Mouse (Mus musculus): ENCODE data around the gene Myt1l.
A peak's percentile ranks its signal among the peaks of the same experiment; 100 is the strongest.

The Myt1l gene

DNA sequence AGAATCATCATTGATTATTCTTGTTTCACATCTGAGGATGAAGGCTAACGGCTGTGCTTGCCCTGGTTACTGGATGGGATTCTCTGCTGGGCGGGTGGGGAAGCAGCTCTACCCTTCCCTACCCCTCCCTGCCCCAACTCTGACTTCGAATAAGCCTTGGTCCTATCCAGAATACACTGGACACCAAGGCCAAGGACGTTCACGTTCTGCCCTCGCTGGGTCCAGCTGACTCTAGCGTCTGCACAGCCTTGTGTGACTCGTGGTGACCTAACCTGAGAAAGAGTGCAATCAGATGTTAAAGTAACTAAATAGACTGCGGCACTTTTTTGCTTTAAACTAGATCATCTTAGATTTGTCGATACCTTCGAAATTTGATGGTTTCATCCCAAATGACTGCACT lies 393.3 kb downstream of the Myt1l start:
- DNase-seq, result no peak

DNA sequence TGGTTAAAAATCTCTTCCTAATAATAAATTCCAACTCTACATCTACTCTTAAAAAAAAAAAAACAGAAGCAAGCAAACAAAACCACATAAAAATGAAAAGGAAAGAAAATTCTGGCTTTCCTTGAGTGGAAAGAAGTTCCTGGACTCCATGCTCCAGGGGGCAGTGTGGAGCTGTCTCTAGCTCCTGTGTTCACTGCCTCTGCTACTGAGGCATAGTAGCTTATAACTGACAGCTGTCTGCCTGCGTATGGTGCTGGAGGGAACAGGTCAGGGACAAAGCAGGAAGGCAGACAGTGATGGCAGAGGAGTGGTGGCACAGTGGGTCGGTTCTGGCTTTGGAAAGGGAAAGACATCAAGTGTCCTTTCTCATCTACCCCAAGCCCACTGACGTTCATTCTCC lies 398.7 kb downstream of the Myt1l start:
- DNase-seq, result peak; percentile 64

DNA sequence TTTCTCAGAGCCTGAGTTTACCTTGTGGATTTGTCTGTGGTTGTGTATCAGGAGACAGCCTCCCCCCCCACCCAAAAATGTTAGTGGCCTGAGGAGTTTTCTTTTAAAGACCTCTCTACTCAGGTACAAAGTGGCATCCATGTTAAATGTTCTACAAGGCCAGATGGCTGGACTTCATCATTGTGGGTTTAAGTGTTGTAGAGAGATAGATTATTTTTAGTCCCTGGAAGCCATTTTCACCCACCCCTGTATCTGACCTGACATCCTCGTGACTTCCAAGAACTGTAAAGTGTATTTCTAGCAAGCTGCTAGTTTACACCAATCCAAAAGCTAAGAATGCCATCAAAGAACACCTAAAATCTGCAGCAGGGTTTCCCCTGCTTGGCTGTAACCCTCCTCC lies 402.4 kb downstream of the Myt1l start:
- no peak for DNase-seq

DNA sequence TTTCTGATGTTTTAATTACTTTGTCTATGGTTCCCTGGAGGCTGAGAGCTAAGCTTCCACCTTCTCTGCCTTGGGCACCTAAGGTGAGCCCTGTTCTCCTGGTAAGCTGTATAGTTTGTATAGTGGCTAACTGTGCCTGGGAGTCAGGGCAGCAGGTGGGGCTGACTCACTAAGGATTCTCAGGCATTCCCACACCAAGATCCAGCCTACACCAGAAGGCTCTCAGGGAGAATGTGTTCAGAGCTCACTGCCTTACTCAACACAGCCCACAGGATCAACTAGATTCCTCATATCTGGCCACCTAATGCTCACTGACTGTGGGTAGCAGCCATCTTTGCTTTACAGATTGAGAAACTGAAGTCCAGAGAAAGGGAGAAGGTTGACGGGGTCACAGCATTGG lies 404.8 kb downstream of the Myt1l start:
- DNase-seq, result no peak

DNA sequence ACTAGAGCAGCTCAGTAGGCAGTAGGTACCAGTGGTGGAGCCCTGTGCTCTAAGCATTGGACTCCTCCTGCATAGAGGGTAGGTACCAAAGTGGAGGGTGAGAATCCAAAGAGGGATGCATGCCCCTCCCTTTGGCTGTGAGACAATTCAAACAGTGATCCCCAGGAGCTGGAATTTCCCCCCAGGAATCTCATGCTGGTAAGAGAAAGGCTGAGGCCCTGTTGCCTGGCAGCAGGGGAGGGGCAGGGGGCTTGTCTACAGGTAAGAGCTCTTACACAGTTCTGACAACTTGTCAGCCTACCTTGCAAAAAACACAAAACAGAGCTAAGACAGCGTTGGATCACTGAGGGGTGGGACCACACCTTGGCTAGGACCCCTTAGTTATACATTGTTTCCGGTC lies 405.3 kb downstream of the Myt1l start:
- no peak for DNase-seq

DNA sequence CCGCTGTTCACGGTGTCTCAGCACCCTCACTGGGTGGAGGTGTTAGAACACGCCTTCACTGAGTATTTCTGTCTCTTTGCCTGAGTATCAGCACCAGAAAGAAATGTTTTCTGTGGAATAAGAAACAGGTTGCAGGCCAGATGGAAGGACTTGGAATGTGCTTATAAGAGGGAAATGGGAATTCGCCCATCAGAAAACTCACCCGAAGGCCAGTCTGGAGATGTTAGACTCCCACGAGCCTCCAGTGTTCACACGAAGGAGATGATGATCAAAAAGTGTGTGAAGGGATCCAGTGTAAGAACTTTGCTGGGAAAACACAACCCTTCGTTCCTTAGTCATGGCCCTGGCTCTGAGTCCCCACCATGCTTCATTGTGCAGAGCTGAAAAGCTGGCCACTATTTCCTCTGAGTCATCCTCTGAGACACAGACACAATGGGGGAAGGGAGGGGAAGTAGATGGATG lies 406.0 kb downstream of the Myt1l start:
- DNase-seq, result no peak

DNA sequence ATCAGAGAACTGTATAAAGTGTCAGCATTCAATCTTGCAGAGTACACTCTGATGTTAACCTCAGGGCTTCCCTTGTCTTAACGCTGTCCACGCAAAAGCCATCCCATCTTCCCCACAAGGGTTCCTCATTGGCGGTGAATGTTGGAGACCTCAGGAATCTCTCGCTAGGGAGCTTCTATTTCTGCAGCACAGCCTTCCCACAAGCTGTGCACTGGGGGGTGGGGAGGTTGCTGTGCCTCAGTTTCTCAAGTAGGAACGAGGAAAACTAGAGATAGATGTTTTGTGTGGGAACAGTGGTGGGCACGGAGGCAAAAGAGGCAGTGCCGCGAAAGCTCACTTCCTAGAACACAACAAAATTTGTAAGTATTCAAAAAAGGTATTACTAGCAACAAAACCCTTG lies 409.1 kb downstream of the Myt1l start, which contains the start of gene Pxdn:
Gene Pxdn (plus strand): TSS at position 301 of the 400 bp plus-strand sequence.
- DNase-seq, result no peak

DNA sequence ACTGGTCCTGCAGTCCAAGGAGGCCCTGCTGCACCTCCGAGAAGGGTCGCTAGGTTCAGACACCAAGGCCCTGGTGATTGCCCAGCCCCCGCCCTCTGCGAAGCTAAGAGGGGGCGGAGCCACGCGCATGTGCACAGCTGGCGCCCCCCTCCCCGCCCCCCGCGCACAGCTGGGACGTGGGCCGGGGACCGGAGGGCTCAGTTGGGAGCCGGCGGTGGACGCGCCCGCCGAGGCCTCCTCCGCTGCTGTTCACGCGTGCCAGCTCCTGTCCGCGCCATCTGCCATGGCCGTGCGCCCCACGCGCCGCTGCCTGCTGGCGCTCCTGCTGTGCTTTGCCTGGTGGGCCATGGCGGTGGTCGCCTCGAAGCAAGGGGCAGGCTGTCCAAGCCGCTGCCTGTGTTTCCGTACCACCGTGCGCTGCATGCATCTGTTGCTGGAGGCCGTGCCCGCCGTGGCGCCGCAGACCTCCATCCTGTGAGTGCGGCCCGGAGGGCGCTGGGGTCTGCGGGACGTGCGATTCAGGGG lies 409.7 kb downstream of the Myt1l start:
- DNase-seq, result peak; percentile 46

DNA sequence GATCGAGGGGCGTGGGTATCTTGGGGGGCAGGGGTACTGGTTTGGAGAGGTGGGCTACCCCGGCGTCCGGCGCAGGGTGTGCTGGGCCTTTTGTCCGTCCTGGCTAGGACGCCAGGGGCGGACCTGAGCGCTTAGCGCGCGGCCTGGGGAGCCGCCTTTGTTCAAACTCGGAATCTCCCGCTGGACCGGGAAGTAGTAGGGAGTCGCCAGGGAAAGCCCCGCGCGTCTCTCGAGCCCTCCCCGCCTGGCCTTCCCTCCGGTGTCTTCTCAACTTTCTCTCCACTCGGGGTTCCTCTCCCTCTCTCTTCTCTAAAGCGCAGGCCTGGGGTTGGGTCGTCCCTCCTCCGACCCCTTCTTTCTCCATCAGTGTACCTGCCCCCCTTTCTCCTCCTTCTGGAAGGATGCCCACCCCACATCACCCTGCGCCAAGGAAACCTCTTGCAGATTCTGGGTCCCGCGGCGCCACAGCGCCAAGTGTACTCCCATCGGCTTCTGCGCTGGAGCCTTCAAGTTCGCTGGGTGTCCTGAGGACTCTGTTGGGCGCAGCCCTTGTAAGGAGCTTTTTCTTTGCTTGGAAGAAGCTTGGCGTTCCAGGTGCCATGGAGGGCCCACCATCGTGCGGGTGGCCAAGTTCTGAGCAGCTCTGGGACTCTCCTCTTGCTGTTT lies 410.3 kb downstream of the Myt1l start:
- DNase-seq, result peak; percentile 57

DNA sequence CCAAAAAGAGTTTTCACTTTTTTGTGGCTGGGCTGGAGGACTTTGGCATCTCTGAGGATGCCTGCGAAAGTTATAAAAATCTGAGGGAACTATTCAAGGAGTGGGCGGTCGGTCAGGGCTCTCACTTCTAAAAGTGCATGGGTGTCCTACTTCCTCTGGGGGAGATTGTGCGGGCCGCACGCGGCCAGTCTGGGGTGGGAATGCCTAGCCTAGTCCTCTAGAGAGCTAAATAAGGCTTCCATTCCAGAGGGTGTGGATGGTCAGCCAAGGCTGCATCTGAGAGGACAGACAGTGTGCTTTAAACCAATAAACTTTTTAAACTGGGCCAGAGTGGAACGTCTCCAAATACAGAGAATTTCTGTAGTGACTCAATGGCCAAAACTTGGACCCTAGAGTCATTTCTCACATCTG lies 411.1 kb downstream of the Myt1l start:
- no peak for DNase-seq

DNA sequence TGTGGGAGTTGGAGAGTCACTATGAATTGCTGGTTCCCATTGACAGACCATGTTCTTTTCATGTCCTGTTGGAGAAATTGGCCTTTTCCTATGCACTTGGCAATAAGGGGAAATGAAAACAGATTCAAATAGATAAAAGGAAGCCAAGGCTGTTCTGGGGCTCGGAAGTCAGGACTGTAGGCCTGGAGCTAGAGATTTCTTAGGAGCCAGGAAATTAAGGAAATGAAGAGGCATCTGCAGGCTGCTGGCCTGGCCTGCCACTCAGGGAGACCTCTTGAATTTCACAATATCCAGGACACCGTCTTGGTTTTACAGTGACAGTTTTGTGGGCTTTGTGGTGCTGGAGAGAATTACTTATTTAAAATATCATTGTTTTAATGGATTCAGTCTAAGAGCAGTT lies 414.3 kb downstream of the Myt1l start:
- DNase-seq, result no peak

DNA sequence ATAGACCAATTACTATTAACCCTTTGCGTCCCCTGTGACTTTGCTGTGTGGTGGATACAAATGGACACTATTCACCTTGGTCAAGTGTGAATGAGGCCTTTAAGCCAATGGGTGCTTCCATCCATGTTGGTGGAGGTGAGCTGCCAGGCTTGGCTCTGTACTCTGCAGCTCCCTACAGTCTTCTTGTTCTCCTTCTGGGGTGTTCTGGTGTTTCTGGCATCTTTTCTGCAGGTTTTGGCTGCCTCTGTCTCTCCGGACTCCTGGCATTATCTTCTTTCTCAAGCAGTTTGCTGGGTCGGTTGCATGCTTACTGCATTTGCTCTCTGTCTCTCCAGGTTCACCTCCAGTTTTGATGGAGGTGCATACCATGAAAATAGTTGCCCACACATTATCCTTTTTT lies 416.5 kb downstream of the Myt1l start:
- DNase-seq, result no peak

DNA sequence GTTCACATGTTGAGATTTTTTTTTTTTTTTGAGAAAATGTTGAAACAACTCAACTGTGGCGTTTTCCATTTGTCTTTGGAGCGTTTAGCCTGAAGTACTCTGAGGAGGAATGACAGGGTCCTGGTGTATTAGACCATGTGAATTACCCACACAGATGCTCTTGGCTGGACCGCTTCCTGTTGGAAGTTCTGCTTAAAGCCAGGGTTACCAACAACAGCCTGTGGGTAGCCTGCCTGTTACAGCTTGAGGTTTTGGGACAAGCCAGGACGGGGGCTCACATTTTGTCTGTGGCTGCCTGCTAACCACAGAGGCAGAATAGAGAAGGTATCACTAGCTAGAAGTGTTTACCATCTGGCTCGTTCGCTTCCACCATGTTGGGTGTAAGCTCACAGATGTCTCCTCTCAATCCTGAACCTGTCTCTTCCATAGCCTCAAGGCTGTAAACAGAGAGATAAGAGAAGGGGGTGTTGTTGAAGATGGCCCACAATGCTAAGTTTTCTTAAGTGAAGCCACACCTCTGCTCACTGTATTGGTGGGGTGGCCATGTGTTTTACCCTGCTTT lies 417.1 kb downstream of the Myt1l start:
- DNase-seq, result no peak

DNA sequence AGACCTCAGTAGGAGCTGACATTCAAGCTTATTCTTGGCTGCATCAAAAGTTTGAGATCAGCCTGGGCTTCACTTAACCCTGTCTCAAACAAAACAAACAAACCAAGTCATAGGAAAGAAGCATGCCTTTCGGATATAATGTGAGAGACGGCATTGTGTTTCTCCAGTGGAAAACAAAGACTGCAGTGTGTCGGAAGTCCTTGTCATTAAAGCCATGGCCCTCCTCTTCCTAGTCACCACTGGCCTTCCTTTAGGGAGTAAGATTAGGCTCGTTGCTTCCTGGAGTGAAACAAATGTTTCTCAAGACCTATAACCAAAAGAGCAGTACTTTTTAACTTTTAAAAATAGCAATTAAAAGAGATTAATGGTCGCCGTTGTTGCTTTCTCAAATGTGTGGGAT lies 422.9 kb downstream of the Myt1l start:
- DNase-seq, result peak; percentile 41

DNA sequence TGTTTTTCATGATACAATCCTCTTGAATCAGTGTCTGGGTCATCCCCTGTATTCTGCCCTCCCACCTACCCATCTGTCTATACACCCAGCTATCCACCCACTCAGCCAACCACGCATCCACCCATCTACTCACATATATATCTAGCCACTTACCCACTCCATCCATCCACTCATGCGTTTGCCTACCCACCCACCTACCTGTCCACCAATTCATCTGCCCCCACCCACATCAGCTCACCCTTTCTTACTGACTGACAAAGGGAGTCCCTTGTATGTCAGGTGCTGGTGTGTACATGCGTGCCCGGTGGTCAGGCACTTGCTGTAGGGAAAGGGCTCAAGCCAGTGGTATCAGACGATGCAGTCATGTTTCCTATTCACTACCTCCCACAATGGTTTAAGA lies 423.3 kb downstream of the Myt1l start:
- DNase-seq, result no peak

DNA sequence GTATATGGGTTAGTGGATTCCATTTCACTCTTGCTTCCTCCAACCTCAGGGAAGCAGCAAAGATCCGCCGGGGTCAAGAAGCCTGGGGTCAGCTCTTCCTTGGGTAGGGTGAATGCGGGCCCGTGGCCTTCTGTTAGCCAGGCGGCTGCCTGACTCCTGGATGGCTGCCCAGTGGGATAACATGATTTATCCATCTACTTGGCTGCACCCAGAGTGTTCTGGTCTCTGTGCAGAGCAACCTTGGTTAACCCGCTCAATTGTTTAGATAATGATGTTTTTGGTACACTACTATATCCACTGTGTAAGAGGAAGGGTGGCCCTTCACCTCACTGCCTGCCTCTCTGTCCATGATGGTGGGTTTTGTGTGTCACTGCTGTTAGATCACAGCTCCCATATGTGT lies 423.9 kb downstream of the Myt1l start:
- DNase-seq, result peak; percentile 90

DNA sequence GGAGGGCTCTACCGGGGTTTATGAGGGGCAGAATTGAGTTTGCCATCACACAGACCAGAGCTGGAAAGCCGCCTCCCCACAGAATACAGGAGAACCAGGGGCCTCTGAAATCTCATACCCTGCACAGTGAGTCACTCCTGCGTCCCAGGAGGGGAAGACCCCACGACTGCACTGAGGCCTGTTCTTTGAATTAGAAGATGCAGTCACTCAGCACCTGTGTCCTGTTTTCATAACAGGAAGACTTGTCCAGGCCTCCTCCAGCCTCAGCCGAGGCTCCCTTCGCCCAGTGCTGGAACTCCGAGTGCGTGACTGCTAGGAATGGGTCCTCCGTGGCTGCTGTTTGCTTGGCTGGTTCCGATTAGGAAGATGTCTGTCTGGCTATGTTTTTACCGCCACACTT lies 425.8 kb downstream of the Myt1l start:
- DNase-seq, result no peak

DNA sequence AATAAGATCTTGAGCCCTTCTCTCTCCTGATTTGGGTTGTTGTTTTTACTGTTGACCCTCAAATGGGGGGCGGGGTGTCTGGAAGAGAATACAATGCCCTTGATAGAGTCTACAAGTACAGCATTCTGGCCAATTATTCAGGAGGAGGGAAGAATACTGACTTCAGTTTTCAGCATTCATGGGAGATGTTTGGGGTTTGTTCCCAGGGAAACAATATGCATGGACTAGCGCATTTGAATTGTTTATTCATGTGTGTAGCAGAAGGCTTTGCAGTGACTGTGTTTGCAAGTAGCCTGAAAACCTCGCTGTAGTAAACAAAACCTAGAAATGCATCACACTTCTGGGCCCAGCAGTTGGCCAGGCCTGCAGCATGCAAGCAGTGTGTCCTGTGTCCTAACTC lies 426.3 kb downstream of the Myt1l start:
- no peak for DNase-seq

DNA sequence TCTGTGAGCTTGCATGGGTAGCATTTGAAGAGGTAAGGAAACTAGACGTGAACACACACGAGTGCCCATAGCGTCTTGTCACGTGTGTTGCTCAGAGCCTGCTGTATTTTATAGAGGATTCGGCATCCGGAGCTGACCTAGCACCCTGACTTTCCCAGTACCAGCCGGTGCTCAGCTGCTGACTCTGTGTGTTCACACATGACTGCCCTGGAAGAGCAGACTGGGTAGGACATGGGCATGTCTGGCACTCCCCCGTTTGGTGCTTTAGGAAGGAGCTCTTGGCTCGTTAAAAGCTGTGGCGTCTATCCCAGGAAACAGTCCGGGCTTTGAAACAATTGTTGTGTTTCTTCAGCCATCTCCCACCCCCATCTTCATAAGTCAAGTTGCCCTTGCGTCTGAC lies 428.8 kb downstream of the Myt1l start:
- peak; percentile 82 for DNase-seq

DNA sequence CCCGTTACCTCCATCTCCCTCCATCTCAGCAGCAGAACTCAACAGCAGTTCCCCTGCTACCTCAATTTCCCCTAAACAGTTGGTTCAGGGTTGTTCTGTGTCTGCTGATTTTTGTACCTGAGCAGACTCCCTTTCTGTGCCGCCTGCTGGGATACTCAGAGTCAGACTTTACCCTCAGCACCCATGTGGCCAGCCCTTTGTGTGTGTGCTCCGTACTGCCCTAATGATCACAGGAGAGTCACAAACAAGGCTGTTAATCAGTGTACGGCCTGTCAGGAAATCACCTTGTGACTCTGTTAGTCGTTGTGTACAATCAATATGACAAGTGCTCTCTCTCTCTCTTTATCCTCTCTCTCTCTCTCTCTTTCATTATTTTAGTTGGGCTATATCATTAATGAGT lies 430.5 kb downstream of the Myt1l start:
- DNase-seq, result peak; percentile 87

DNA sequence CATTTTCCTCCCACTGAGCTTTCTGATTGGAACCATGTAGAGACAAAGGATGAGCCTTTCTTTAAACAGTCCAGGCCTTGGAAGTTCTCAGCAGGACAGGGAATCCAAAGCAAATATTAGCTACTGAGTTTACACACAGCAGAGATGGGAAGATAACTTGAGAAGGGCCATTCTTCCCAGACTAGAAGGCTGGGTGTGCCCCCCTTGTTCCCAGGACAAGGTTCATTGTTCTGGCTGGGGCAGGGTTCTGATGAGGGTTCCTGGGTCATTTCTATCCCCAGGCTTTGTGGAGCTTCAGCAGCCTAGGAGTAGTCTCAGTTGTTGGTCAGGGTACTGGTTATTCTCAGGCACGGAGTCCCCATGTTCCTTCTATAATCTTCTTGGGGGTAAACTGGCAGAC lies 432.9 kb downstream of the Myt1l start:
- peak; percentile 41 for DNase-seq

DNA sequence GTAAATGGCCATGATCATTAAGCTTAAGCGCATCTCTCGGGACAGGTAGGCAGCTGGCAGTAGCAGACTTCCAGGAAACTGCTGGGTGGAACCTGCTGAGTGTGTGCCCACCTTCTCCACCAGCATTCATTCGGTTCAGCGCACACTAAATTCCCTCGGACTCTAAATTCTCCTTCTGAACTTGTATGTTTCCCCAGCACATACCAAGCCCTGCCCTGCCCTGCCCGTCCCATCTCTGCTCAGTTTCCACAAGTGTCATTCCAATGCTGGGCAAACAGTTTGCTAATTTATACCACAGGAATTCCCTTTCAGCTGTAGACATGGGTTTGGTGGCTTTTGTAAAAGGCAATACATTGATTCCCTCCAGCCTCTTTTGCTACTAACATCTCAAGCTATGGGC lies 436.8 kb downstream of the Myt1l start:
- DNase-seq, result no peak

DNA sequence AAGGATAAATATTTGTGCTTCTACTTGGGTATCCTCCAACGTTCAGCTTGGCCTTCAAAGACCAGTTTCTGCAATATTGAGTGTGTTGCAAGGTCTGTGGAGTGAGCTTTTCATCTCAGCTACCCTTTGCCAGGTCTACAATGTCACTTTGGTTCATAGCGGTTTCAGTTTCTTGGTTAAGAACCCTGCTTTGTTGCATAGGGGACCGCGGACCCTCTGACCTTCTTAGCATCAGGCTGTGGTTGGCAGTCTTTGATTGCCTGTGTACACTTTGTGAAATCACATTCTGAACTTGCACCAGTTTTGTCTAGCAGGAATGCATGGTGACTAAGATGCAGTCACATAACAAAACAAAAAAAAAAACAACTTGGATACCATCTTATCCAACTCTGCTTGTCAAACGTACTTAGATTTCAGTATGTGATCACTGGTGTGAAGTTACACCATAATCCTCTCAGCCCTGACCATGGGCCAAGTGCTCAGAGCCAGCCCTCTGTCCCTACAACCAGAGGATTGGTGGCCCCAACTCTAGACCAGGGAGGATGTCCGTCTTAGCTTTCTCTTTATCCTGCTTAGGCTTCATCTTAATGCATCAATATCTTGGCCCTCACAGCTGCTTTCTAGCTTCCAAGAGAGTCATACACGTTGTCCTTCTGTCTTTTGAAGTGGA lies 443.7 kb downstream of the Myt1l start:
- no peak for DNase-seq

DNA sequence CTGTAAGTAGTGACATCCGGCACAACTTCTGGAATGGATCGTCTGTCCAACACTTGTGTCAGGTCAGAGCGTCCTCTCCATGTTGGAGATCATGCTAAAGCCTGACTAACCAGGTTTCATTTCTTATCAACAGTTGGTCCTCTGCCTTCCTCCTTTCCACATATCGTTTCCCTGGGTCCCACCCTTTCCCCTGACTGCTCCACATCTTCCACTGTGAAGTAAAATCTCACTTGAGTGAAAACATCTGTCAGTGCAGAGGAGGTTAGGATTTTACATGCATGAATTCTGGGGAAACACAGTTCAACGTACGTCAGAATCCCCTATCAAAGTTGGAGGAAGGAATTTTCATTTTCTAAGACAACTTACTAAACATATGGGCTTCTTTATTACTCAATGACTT lies 444.3 kb downstream of the Myt1l start:
- DNase-seq, result no peak

Data from kidney, adult 9 months (tissue).